Mouse (Mus musculus) lung, postnatal 14 days (tissue): Measurements from ENCODE around the gene Sspn.

Experiments used
- DNase-seq: peaks from one replicate; pipeline ENCODE4 v3.0.0; 2021

Sspn gene

DNA sequence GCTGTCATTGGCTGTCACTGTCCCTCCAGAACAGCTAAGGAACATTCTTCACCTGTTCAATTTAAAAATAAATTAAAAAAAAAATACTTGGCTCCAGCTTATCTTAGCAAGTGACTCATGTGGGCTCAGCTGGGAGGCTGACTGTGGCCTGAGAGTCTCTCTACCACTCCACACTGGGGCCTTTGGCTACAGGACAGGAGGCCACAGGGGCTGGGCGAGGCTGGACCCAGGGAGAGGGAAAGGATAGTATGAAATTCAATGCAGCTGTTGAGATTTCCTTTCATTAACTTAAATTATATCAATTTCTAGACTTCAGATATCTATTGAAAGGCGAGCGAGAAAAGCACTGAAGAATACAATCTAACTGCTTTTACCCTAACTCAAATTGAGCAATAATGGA, 45.9 kb downstream of the Sspn start:
- DNase-seq: no peak

DNA sequence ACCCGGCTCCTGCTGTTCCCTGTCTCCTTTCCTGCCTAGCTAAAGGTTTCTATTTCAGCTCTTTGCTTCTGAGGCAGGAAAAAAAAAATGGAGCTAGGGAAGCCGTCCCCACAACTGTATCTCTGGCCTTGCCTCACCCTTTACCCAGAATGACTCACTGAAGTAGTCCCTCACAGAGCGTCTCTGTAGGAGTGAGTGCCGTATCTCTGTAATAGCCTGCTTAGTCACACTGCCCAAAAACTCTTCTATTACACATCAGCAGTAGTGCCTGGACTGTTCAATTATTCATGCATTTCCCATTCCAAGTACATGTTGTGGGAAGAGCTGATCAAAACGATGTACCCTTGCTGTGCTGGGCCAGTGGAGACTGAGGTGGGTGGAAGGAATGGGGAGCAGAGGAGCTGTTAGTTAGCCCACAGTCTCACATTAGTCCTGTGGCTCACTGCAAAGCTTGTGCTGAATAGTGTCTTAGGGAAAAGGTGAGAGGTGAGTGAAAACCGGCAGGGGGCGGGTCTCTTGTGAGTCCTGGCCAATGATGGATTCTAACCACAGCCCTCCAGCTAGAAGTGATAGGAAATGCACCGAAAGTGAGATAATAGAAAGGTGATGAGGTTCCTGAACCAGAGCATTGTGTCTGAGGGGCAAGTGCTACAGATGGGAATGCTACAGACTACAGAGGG, 46.5 kb downstream of the Sspn start:
- DNase-seq: no peak

DNA sequence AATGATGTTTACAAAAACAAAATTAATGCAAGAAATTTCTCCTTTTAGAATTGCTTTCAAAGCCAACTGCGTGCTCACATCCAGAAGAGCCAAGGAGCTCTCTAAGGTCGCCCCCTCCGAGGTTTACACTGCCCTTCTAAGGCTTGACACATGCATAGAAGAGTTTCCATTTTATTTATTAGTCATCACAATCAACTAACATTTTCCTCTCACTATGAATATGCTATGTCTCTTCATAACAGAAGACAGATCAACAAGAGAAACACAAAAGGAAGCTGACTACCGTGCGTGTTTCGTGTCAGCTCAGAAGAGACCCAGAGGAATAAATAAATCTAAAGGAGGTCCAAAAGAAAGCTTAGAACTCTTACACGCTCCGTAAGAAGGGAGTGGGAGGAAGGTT, 49.6 kb downstream of the Sspn start:
- no peak for DNase-seq

DNA sequence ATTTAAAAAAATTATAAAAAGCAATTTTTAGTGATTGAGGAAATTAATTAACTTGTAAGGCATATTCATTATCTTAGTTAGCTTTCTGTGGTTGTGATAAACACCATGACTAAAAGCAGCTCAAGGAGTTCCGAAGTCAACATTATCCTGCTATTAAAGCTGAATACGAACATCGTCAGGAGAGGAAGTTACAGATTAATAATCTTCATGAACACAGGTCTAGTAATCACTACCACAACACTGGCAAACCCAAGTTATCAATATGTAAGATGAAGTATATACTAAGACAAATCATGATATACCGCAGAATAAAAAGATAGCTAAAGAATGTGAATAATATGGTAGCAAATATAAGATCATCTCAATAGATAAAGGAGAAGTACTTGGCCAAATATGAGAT, 50.9 kb downstream of the Sspn start:
- no peak for DNase-seq

DNA sequence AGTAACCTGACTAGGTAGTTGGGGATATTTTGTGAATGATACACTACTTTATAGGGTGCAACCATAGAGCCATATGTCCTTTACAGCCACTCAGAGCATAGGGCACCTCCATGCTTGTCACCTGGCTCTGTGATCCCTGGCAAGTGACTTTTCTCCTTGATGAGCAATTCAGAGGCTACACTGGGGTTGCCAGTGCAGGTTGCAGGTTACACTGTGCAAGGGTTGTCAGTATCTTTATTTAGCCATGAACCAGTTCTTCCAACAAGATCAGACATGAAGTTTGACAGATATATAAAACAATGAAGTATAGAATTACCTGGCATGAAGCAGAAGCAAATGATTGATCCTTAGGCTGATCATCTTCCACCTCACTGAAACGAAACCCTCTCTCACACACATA, 59.1 kb downstream of the Sspn start:
- no peak for DNase-seq

DNA sequence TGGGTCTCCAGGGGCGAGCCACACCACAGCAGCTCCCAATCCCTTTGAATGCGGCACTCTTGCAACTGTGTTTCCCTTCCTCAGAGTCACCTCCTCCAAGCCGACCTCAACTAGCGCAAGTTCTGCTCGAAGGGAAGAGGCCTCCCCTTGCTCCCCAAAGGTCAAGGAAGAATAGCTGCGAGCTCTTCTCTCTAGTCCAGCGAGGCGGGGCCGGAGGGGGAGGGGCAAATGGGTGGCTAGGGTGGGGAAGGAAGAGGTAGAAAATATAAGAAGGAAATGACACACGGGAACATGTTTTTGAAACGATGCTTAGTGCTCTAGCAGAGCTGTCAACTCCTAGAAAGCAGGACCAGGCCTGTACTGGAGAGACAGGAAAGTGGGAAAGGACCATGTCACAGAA, 61.1 kb downstream of the Sspn start:
- peak; percentile 21 for DNase-seq

DNA sequence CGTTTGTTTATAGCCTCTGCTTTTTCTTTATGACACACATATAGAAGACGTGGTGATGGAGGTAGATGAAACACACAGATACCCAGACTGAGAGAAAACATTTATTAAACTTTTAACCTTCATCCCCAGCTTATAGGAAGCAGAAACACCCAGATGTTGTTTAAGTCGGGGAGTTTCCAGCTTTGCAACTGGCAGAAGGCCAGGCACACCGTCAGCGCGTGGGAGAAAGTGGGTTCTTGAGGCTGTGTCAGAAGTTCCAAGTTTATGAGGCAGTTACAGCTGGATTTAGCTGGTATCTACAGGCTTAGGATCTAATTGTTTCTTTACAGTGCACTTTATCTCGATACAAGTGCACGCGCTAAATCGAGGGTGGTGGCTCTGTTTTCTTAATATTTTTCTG, 61.5 kb downstream of the Sspn start:
- DNase-seq: peak; percentile 40

DNA sequence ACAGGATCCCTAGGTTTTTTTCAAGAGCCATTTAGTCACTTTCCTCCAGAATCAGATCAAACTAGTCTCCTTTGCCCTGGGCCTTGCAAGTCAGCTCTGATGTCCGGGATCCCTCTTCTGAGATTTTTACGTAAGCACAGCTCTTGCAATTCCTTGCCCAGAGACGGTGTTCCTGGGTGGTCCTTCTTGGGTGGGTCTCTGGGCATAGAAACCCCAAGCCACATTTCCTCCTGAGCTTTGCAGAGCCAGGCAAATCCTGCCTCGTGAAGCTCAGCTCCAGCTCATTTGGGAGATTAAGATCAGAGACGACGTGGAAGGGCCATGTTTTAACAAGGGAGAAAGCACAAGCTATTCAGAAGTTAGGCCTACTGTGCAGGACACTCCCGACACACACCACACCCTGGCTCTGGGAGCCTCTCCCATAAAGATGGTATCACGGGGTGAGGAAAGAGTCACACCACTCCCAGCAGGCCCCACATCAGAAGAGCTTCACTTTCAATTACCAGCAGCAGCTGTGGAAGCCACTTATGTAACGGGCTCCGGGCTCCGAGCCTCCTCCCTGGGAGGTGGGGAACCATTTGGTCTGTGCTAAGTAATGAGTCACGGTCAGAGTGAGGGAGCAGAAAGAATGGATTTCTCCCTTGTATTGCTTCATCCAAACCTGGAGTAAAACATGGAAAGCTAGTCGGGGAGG, 67.0 kb downstream of the Sspn start:
- DNase-seq: peak; percentile 50

DNA sequence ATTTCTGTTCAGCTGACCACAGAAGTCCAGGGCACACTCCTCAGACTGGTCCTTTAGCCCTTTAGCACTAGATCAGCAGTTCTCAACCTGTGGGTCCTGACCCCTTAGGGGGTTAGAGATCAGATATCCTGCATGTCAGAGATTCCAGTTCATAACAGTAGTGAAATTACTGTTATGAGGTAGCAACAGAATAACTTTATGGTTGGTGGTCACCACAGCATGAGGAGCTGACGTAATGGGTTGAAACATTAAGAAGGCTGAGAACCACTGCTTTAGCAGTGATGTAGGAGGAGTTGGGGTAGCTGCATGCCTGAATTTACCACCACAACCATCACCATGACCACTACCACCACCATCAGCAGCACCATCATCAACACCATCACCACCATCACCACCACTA, 69.3 kb downstream of the Sspn start:
- DNase-seq: no peak

DNA sequence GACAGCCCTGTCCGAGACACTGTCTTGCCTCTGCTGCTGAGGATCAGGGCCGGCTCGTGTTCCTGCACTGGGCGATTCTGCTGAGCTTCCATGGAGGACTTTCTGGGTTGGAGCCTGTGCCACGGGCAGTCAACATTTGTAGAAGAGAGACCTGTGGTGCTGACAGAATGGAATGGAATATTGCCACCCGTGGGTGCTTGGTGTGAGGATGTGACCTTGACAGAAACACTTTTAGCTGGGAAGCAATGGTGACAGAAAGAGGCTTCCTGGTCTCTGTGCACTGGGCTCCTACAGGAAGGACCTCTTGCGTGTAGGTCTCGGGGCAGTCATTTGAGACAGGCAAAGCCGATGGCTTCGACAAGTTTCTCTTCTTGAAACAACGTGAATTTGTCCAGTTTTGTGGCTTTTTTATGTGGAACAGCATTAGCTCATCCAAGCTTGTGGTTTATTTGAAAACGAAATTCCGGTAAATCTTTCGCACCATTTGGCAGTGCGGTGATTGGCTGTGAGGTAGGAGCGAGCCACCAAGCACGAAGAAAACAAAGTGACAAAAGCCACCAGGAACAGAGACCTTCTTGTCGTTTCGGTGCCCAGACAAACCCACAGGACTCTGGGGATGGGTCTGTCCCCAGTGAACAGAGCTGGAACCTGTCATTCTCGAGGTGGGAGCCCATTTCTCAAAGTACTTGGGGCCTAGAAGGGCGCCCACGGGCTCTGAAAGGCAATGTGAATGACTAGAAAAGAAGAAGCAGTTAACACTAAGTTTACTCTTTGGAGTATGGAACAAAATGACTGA, 70.2 kb downstream of the Sspn start:
- no peak for DNase-seq

DNA sequence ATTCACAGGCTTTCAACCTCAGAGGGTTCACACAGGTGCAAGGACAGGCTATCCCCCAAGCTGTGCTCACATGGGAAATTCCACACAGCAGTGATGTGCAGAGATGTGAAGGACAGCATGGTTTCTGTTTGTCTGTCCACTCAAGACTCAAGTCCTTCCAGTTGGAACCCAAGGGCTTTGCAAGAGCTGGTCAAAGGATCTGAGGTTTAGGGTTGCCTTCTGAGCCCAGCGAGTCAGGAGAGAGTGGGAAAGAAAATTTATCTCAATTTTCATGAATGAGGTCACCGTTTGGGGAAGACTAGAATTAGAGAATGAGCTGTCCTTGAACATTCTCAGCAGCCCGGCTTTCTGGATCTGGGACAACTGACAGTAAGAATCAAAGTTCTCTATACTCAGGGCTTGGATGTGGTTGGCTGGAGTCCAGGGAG, 72.7 kb downstream of the Sspn start:
- no peak for DNase-seq

DNA sequence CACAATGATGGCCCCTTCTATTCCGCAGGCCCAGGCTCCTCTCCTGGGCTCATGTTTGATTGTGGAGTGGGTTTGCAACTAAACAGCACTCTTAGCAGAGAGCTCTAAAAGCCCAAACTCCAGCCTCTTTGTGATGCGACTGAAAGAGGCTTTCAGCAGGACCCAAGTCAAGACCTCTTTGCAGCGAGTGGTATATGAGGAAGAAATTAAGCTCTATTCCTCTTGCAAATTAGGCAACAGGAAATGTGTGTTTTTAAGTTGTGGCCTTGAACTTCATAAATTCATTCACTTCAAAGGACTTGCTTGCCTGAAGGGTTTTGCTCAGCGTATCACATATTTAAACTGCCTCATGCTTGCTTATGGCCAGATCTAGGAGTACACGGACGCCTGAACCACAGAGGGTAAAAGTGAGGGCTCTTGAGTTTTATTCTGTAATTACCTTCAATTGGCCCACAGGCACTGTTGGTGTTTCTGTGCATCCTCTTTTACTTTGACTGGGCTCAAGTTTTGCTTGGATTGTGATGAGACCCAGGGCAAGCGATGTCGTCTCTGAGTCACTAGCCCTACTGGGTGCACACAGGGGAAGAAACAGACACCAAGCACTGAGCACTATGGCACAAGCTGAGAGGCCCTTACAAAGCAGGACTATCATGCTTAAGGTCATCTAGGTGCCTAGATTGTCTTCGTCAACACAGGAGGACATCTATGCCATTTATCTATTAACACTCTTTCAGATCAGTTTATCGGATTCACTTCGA, 73.9 kb downstream of the Sspn start:
- no peak for DNase-seq

DNA sequence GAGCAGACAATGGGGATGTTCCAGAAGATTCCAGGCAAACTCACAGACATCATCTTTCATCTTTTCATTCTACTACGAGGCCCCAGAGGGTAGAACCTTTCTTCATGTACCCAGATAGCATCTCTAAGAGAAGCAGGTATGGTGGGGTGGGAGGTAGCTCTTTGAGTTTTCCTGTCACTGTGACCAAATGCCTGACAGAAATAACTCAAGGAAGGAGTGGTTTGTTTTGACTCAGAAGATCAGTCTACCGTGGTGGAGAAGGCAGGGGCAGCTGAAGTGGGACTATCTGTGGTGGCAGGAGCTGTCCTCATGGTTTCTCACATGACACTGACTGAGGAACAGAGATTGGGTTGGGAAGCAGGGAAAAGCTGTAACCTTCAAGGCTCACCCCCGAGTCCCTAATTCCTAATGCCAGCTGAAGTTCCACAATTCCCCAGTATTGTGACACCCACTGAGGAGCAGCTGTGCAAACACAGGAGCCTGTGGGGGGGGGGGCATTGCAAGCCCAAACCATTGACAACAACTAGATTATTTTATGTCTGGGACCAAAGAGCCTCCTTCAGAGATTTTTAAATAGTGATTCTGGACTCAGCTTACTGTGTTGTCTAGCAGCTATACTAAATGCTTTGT, 74.6 kb downstream of the Sspn start:
- DNase-seq: no peak

DNA sequence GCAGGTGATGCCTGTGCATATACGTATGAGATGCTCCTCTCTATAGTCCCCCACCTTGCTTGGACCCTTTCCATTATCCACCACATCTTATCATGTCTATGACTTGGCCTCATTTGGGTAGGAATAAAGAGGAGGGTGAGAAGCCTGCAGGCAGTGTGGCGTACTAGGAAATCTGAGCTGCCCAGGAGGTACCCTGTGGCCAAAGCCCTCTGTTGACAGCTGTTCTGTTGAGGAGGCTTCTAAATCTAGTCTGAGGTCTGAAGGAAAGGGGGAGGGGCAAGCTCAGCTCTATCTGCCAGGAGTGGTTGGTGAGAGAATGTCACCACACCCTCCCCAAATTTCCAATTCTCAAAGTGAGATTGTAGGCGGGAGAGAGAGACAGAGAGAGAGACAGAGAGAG, 75.3 kb downstream of the Sspn start:
- no peak for DNase-seq

DNA sequence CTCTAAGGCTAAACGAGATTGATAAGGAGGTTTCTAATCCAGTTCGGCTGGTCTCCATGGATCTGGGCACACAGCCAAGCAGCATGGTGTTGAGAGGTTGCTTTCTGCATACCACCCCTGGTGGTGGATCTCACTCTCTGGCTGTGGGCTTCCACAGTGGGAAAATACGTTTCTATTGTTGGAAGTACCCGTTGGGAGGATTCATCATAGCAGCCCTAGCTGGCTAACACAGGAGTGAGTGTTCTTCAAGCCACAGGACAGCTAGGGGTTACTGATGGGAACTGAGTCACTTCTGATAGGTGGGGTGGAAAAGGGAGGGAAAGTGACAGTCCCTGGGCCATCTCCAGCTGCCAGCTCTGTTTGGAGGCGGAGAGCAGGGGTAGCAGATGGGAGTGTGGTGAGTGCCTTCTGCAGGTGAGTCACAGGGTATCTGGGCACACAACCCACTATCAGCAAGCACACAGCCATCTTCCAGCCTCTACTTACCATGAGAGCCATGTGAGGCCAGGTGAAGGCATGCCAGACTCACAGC, 77.1 kb downstream of the Sspn start:
- DNase-seq: peak; percentile 35

DNA sequence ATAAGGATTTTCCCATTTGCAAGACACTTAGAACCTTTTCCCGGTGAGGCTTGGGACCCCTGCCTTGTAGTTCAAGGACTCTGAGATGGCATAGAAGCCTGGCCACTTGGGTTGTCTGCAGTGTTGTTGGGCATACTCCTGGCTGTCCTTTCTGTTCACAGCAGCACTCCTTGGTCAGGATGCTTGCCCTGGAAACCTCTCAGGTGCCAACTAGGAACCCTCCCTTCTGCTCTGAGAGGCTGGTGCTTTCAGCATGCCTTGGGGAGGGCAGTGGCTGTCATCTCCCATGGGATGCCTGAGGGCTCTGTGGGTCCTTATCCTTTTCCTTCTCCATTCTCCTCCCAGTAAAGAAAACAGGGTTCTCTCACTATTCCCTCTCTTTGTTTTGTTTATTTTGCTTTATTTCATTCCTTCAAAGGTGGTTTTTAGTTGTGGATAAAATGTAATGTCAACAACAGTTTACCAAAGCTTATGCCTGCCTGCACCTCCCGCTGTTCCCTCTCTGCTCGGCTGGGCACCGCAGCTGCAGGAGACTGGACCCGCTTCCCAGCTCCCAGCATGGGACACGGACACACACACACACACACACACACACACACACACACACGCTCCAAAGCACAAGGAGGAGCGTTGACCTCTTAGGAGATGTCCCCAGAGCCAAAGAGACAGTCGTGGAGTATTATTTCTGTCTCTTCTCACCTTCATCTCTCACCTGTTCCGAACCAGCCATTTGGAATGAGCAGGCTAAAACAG, 77.9 kb downstream of the Sspn start:
- no peak for DNase-seq

DNA sequence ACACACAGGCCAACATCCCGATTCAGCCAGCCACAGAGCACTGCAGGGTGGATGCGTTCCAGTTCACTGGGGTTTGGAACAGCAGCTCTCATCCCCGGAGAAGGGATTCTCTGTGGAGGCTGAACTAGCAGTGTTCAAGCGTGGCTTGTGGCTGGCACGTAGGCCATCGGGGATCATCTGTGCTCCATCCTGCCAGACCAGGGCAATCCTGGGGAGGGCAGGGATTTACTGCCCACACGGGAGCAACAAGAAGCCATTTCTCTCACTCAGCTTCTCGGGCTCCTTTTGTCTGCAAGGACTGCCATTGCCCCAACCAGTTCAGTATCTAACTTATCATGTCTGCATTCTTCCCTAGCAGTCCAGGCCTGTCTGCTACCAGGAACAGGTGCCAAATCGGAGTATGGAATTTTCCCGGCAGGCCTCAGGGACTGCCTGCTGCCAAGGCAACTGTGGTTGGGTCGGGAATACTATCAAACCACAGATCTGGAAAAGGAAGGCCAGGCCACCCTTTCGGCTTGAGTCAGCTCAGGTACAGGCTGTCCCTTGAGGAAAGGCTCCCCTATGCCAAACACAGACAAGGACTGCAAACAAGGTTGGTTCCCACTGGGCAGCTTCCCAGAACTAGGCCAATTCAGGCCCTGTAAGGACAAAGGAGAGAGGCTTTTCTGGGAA, 78.8 kb downstream of the Sspn start:
- DNase-seq: no peak

DNA sequence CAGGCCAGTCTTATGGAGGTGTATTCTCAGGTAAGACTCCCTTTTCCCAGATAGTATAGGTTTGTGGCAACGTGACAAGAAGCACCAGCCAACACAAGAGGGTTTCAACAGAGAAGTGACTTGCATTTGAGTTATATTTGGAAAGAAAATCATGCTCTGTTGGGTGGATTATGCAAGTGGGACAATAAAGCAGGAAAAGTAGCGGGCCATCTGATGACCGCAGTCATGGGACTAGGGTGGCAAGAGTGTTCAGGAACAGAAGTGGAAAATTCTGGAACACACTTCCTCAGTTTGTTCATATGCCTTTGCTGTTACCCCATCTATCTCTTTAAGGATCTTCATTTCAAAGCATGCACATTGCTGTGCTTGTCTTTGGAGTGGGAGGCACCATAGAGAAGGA, 82.9 kb downstream of the Sspn start:
- no peak for DNase-seq
